Mouse (Mus musculus): Measurements from ENCODE around the gene Tmbim1. TPM values are rescaled to one million over a fixed set of nuclear protein-coding genes. Genes with fewer than 3 reads are reported as not detected.

Tmbim1 gene
- 2.3 to 5.0 TPM (median 3.9 TPM) in 4 replicates for total RNA-seq (2023)

DNA sequence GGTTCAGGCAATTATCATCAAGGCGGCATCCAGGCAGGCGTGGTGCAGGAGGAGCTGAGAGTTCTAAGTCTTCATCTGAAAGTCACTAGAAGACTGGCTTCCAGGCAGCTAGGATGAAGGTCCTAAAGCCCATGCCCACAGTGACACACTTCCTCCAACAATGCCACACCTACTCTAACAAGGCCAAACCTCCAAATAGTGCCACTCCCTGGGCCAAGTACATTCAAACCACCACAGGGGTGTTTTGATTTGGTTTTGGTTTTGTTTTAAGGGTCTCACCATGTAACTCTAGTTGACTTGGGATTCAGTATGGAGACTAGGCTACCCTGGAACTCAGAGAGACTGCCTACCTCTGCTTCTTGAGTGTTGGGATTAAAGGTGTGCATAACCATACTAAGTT, at the start of gene Tmbim1:
Gene Tmbim1 (minus strand): TSS at position 101 of the 400 bp plus-strand sequence.

DNA sequence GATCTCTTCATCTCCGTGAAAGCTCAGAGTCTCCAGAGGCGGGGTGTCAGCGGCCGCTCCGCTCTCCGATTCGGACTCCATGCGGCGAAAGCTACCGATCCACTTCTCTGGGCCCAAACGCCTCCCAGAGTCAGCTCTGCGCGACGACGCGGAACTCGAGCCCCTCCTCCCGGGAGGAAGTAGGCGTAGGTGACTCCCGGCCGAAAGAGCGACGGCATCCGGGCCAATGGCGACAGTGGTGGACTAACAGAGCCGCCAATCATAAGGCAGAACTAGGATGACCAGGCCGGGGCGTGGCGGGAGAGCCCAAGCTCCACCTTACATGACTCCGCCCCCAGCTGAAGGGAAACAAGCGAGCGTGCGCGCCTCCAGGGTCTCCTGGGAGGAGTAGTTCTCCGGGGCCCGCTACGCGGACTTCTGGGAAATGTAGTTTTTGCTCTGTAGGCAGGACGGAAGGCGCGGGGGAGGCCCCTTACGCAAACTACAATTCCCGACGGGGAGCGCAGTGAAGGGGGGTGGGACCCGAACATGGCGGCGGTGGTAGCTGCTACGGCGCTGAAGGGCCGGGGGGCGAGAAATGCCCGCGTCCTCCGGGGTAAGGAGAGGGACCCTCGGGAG, 20.8 kb downstream of the Tmbim1 start, which contains the start of the genes Aamp and Pnkd:
Gene Aamp (minus strand): TSS at position 196 of the 618 bp plus-strand sequence.
Gene Pnkd (plus strand): TSS at position 388 of the 618 bp plus-strand sequence.

DNA sequence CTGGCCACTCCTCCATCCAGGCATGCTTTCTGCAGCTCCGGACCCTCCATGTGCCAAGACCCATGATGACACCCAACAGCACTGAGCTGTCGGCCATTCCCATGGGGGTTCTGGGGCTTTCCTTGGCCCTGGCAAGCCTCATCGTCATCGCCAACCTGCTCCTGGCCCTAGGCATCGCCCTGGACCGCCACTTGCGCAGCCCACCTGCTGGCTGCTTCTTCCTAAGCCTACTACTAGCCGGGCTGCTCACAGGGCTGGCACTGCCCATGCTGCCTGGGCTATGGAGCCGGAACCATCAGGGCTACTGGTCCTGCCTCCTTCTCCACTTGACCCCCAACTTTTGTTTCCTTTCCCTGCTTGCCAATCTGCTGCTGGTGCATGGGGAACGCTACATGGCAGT, 26.9 kb downstream of the Tmbim1 start, which contains the start of gene Gpbar1:
Gene Gpbar1 (plus strand): TSS at position 13 of the 400 bp plus-strand sequence.

Other genes starting within 250 kb of the Tmbim1 start
- gene Tns1, start 181.2 kb downstream of the Tmbim1 start, total RNA-seq (2023): 2.5 to 7.8 TPM (median 4.2 TPM) in 4 replicates
- not detected in 4 replicates for gene Rufy4, start 180.1 kb downstream of the Tmbim1 start, total RNA-seq (2023)
- 0.26 to 0.43 TPM (median 0.30 TPM) in 3 of 4 replicates, not detected in the other for gene Cxcr2, start 151.6 kb downstream of the Tmbim1 start, total RNA-seq (2023)
- not detected in 4 replicates for gene Cxcr1, start 111.0 kb downstream of the Tmbim1 start, total RNA-seq (2023)
- gene Arpc2, start 69.5 kb downstream of the Tmbim1 start, total RNA-seq (2023): 386 to 409 TPM (median 404 TPM) in 4 replicates
- 0.94 to 2.0 TPM (median 1.3 TPM) in 4 replicates for gene Gpbar1, start 27.1 kb downstream of the Tmbim1 start, total RNA-seq (2023)
- 105 to 116 TPM (median 114 TPM) in 4 replicates for gene Aamp, start 20.9 kb downstream of the Tmbim1 start, total RNA-seq (2023)
- gene Pnkd, start 20.7 kb downstream of the Tmbim1 start, total RNA-seq (2023): 15.5 to 22.6 TPM (median 17.5 TPM) in 4 replicates
- gene Catip, start 56.5 kb upstream of the Tmbim1 start, total RNA-seq (2023): not detected in 4 replicates
- 2.9 to 8.0 TPM (median 4.2 TPM) in 4 replicates for gene Slc11a1, start 69.6 kb upstream of the Tmbim1 start, total RNA-seq (2023)
- gene Ctdsp1, start 85.9 kb upstream of the Tmbim1 start, total RNA-seq (2023): 106 to 122 TPM (median 113 TPM) in 4 replicates
- gene Vil1, start 103.8 kb upstream of the Tmbim1 start, total RNA-seq (2023): 0.22 TPM in 1 of 4 replicates, not detected in the others
- 25.1 to 29.8 TPM (median 25.4 TPM) in 4 replicates for gene Cnot9, start 200.4 kb upstream of the Tmbim1 start, total RNA-seq (2023)
- gene Plcd4, start 237.3 kb upstream of the Tmbim1 start, total RNA-seq (2023): 0.30 to 0.70 TPM (median 0.32 TPM) in 3 of 4 replicates, not detected in the other
- gene Usp37, start 238.7 kb upstream of the Tmbim1 start, total RNA-seq (2023): 35.5 to 40.1 TPM (median 37.0 TPM) in 4 replicates